Mouse (Mus musculus) ZHBTc4 (cell line): ENCODE data around the gene Zfp451.
"Not testable (repeated sequence)": the region's sequence is repeated elsewhere in the genome, so short reads cannot be mapped to it uniquely, and the experiment has no call there.

ENCODE experiments used
- DNase-seq: peaks from one replicate; pipeline ENCODE4 v3.0.0-alpha.2; 2011; ENCODE audit warnings: low read depth, low spot score

The Zfp451 gene

DNA sequence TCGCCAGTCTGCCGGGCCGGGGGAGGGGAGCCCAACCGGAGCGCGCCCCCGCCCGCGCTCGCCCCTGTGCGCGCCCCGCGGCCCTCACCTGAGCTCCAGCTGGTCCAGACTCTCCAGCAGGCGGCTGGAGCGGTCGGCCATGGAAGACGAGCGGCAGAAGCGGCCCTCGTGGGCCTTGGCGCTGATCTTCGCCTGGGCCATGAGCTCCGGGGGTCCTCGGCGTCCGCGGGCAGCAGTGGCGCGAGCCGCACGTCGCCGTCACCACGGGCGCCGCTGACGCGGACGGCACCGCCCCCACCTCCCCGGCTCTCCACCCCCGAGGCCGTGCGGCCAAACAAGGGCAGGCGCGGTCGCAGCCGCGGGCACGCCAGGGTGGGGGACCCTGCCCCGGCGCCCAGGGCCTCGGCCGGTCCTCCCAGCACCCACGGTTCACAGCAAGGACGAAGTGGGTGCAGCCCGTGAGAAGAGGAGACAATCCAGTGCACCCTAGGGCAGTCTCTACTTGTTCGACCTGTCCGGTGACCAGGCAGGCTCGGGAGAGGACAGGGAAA lies 56.8 kb downstream of the Zfp451 start, which contains the start of gene Bag2:
Gene Bag2 (minus strand): TSS at position 305 of the 551 bp plus-strand sequence.
- DNase-seq = peak; percentile 69

DNA sequence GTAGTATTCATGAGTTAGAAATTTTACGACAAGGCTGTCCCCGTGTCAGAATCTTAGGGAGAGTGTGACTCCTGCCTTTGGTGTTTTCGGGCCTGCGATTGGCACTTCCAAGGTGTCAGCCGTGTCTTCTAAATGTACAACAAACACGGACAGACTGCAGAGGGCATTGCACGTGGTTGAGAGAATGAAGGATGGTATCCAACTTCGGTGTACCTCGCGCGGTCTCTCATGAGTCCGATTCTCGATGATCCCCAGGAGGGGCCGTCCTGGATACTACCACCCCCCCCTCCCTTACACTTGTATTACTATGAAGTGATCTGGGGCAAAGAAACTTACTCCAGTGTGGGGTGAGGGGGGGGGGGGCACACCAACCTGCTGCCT lies 57.4 kb downstream of the Zfp451 start:
- DNase-seq = no peak

DNA sequence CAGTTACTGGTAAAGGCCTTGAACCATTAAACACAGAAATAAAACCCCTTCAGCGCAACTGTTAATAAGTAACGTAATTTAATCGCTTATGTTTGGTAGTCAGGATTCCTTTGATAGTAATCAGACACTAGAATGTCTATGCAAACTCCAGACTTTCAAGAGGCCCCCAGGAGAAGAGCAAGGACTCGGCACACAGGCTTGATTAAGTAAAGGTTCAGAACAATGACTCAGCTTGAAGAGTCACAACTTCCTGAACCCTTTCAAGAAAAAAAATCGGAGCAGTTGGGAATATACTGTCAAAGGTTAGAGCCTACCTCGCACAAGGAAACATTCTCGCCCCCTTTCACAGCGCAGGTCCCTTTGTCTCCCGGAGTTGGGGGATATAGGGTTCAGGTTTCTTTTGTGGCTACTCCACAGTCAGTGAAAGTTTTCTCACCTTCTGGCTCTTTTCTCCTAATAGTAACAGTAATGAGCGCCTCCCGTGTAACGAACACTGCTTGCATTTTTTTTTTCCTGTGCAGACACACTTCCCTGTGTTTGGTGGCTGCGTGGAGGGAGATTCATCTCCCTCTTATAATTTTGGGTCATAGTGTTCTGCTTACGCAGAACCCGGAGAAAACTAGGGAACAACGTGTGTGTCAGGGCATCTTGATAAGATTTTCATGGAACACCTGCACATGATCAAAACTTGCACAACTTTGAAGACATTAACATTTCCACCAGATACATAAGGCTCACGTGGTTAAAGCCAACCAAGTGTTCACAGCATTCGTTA lies 58.0 kb downstream of the Zfp451 start:
- no peak for DNase-seq

DNA sequence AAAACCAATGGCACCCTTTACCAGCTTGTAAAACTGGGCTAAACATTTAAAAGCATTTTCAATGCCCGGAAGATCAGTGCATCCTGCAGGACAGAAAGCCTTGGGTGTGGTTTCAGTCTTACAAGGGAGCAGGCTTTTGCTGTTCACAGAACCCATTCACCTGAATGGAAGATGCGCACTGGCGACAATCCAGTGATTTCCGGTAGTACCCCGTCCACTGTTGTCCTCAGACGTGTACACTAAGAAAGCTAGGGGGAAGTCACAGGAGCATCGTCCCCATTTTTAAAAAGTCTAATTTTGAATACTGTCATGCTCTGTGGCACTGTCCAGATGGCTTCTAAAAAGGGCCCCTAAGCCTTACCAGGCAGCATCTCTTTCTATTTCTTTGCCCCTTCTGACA lies 58.6 kb downstream of the Zfp451 start:
- DNase-seq = no peak

DNA sequence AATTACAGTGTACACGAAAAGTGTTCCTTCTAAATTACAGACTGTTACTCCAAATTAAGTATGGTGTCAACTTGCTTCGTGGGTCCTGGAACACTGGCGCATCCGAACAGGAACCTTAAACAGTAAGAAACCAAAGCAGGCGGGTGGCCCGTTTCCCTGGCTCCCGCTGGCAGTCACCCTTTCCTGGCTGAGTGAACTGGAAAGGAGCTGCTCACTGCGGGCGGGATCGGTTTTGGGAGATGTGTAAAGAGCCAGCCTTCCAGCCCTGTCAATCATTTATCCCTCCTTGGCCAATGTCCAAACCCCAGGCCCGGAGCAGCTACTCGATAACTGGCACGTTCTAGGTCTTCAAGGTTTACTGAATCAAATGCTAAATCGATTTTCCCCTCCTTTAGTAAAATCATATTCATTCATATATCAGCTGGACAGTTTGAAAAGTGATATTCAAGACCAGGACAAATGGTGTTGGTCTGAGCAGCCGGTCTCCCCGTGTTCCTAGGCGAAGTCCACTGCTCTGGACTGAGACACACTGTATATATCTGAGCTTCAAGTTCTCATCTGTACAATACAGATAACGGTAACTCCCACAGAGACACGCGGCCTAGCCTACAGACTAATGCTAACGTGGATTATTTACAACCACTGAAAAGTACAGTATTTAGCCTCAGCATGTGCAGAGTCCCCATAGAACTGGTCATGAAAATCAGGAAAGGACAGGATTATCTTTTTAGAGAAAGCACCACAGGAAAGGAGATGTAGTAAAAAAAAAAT lies 59.2 kb downstream of the Zfp451 start:
- no peak for DNase-seq

DNA sequence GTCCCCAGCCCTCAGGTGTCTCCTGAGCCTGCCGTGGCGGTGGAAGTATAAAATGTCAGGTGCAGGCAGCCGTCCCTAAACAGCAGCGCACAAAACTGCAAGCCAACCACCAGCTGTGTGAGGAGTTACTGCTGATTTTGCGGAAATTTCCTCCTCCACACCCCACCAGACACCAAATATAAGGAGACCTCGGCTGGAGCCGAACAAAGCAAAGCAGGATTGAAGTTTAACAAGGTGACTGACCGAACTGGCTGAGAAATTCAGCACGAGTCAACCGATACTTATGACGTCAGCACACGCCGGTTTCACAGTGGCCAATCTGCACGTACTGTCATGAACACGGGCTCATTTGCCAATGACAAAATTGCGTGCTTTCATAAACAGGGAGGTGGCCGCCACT lies 60.3 kb downstream of the Zfp451 start:
- DNase-seq = no peak

DNA sequence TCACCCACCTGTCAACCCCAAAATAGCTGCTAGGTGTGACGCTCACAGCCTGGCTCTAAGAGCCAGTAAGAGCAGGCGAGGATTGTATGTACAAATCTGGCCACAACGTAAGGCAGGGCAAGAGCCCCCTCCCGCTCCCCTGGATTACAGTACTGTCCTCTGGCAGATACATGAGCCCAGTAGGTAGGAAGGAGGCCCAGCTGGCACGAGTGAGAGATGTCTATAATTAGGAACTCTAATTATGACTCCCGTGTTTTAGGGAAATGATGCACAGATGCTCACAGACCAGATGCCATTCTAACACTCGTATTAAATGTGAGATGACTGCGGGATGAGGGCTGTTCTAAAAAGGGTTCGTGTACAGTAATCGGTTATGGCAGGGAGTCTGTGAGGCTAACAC lies 63.1 kb downstream of the Zfp451 start:
- DNase-seq = no peak

DNA sequence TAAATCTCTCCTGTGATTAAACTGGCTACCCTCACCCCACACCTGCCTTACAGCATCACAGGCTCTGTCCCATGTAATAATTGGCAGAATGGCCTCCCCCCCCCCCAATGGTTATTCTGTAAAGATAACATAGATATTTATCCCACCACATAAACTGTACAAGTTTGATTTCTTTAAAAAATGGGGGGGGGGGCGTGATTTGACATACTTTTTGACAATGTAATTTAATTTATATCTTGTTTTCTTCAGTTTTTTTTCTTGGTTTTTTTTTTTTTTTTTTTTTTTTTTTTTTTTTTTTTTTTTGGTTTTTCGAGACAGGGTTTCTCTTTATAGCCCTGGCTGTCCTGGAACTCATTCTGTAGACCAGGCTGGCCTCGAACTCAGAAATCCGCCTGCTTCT lies 64.7 kb downstream of the Zfp451 start:
- DNase-seq = not testable (repeated sequence)

DNA sequence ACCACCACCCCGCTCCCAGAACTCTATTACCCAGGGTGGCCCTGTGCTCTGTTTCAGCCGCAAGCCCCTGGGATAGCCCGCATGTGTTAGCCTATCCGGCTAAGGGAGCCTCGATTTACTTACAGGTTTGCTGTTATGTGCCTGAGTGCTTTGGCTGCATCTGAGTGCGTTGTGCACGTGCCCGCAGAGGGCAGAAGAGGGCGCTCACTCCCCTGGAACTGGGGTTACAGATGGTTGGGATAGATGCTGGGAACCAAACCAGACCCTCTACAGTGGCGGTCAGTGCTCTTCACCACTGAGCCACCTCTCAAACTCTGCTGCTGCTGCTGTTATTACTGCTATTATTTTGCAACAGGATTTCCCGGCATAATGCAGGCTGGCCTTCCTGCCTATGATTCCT lies 65.3 kb downstream of the Zfp451 start:
- no peak for DNase-seq

DNA sequence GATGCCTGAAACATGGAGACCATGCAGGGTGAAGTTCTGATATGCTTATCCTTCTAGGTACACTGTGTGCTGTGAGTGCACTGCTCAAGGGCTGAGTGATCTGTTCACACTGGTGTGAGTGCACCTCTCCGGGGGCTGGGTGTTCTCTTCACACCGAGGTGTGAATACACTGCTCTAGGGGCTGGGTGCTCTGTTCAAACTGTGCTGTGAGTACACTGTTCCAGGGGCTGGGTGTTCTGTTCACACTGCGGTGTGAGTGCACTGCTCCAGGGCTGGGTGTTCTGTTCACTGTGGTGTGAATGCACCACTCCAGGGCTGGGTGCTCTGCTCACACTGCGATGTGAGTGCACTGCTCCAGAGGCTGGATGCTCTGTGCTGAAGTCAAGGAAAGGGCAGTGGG lies 68.5 kb downstream of the Zfp451 start:
- DNase-seq = no peak

DNA sequence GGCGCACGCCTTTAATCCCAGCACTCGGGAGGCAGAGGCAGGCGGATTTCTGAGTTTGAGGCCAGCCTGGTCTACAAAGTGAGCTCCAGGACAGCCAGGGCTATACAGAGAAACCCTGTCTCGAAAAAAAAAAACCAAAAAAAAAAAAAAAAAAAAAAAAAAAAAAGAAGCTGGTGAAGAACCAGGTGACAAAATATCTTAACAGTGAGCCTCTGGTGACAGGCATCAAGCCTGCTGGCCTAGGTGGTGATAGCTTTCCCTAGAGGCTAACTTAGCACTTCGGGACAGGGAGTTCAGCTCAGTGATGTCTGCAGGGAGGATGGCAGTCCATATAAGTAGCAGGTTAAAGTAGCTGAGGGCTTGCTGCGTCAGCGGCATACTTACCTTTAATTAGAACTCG lies 69.6 kb downstream of the Zfp451 start:
- not testable (repeated sequence) for DNase-seq

DNA sequence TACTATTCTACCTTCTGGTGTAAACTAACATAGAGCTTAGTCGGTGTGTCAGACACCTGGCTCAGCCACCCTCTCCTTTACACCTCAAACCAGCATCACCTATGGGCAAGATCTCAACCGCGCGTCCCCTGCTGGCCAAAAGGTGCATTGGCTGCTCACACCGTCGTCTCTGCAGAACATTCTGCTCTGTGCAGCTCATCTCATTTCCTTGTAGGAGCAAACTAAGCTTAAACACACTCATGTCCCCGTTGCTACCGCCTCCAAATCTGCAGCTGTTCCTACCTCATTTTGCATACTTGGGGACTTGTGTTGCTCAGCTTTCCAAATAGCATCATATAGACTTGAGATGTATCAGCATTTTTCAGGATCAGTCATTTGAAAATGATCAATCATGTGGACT lies 71.5 kb downstream of the Zfp451 start:
- peak; percentile 83 for DNase-seq

DNA sequence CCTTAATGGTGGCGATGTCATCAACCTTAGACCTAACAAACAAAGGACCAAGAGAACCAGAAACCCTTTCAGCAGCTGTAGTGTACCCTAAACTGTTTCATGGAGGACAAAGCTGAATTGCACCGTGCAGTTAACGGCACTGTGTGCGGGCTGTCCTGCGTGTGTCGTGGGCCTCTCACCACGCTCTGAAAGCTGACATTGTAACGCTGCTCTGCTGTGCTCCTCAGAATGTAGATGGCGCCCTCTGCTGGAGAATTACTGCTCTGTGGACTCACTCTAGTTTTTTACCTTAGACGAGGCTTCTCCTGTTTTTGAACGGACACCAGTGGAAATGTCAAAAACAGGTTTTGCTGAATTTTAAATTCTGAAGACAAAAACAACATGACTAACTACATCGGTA lies 75.1 kb downstream of the Zfp451 start:
- peak; percentile 84 for DNase-seq

DNA sequence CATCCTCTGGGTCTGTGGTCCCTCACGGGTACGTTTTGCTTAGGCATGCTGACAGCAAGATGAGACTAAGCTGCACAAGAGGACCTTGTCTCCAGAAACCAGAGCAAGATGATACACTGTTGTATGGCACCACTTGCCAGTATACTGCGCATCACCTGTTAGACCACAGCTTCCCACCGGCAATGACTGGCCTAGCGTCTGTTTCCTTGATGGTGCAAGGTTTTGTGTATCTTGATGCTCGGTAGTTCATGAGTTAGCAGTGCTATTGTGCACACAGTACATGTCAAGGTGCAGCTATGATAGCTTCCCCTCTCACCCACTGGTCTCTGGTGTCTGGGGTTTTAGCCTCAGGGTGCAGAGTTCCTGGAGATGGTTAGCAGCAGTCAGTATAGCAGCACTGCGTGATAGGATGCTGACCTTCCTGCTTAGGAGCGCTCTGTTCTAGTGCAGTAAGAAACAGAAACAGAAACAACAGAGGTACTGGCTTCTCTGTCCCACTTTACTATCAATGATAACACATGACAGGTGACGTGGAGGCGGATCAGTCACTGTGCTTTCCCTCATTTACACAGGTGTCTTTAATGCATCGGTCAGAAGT lies 75.6 kb downstream of the Zfp451 start:
- DNase-seq = no peak

DNA sequence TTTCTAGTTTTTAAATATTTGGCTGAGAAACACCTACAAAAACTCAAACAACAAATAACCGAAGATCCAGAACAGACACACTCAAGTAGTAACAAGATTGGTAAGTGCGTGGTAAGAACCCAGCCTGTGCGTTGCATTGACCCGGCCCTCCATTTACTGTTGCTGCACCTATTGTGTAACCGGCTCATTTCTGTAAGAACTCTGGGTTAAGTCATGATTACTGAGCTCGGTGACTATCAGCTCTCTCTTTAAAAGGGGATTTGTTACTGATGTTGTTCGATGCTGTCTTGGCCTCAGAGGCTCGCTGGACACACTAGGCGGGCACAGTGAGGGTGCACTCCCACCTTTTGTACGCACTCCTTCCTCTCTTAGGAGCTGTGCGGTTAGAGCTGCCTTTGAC lies 76.1 kb downstream of the Zfp451 start:
- no peak for DNase-seq

DNA sequence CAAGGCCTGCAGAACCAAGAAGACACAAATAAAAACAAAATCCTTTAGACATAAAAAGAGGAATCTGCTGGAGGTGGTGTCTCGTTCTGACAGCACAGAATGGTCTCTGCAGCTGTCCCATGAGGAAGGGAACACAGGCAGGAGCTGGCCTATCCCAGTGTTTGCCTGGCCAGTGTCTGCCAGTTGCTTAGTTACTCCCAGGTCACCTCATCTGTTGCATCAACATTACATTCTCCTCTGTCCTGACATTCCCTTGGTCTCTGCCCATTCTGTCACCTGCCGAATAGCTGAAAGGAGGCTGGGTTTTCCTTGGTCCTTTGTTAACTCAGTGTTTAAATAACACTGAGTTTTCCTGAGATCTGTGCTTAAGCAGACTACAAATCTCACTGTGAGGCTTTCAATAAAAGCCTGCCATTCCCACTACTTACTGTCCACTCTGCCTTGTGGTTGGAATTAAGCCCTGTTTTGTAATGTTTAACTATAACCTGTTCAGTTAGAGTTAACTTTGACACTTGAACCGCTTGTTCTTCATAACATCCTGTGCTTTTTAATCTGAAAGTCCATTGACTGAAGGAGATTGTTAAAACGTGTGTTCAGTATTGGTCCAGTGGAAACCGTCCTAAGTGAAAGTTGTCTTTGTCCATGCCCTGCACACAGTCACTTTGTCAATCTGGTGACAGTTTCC lies 80.3 kb downstream of the Zfp451 start:
- DNase-seq = no peak

DNA sequence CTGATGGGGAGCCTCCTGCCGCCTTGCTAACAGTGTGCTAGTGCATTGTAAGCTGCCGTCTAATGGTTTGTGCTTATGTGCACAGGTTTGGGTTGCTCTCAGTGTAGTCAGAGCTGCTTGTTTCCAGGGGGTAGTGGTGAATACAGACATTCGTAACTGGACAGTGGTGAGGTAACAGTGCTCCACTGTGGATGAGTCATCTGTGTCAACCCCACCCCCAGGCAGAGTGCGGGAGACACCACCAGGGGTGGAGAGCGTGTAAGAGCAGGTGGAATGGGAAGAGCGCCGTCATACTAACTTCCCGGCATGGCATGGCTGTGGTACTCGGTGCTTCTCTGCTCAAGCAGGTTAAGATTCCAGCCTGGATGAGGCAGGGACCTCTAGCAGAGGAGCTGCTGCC lies 81.4 kb downstream of the Zfp451 start:
- DNase-seq = no peak

DNA sequence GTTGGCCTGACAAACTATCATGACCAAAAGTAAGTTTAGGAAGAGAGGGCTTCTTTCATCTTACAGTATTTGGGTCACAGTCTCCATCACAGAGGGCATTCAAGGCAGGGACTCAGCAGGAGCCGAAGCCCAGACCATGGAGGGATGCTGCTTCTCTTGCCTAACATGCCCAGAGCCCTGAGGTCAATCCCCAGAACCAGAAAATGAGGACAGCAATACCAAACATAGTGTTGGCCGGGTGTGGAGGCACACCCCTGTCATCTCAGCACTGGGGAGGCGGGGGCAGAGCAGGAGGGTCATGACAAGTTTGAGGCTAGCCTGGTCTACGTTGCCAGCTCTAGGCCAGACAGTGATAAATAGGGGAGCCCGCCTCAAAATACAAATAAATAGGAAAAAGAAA lies 89.3 kb downstream of the Zfp451 start:
- DNase-seq = no peak

DNA sequence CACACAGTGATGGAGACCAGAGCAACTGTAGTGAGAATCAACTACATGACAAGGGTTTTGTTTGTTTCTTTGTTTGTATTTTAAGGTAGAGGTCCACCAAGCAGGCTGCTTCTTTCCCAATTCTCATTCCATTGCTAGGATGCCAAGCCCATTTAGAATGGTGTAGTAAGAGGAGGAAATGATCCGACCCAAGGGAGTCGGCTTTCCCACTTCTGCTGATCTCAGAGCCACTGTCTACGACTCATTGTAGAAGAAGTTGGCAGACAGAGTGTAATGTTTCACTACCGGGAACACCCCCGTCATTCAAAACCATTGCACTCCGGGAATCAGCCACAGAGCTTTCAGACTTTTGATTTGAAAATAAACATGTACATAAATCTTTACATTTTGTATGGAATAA lies 89.9 kb downstream of the Zfp451 start:
- DNase-seq = no peak

DNA sequence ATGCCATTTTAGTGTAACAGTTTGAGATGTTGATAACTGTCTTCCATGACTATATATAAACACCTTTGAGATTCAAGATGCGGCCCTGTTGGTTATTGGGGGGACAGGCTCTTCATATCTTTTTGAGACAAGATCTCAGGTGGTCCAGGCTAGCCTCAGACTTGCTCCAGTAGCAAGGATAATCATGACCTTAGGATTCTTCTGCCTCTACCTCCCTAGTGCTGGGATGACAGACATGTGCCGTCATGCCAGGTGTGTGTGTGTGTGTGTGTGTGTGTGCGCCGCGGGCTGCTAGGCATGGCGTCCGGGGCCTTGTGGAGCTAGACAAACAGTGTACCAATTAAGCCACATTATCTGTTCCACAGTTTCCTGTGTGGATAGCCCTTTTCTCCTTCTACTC lies 93.4 kb downstream of the Zfp451 start:
- DNase-seq = peak; percentile 21

DNA sequence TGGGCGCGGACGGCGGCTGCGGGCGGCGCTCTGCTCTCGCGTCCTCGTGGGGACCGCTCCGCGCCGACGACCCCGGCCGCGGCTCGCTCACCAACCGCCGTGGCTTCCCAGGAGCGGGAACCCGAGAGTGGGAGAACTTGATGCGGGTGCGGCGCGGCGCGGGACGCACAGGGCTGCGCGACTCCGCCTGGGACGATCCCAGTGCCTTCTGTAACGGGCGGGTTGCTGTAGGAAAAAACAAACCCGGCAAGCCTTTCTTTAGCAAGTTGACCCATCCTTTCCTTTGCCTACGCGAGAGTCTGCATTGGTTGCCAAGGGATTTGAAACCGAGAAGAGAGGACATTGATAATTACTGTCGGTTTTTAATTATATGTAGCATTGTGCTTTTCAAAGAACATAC lies 94.2 kb downstream of the Zfp451 start:
- DNase-seq = peak; percentile 69

DNA sequence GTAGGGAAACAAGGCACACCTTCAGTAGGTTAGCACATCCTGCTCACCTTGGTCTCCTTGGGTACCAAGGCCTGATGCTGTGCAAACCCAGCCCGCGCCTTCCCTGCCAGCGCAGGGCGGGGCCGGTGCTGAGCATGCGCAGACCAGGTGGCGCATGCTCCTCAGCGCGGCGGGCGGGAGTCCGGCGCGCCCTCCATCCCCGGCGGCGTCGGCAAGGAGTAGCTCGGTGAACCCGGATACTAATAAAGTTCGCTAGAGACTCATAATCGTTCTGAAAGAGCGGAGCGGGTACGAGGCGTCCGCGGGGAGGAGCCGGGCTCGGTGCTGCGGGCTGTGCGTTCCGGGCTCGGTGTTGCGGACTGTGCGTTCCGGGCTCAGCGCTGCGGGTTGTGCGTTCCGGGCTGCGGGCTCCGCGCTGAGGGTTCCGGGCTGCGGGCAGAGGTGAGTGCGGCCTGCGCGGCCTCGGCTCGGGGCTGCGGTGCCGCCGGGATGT lies 94.6 kb downstream of the Zfp451 start, which contains the start of gene Rab23:
Gene Rab23 (plus strand): TSS at position 155 of the 493 bp plus-strand sequence.
- peak; percentile 94 for DNase-seq
